ENCODE assay signal across 8 mouse cellular contexts in genomic region chr1:105971490-105972170, GRCm38 (mm10). TPM values are rescaled to one million over a fixed set of nuclear protein-coding genes. Genes with fewer than 3 reads are reported as not detected.
DNase-seq lines count a peak whose midpoint lies in the region; ATAC-seq and TF ChIP-seq lines count a peak whose summit lies in the region.

No protein-coding gene starts in this region.

- intact Hi-C loops in left cerebral cortex, postnatal 14 days (cut with DNase I) = no loop called here

- H3K4me1 ChIP-seq in heart, embryonic 15.5 days (replicated peaks) = peaks cover 19% of the 10 kb centered on the region
- peaks cover 25% of the 10 kb centered on the region for H3K4me1 ChIP-seq in liver, embryonic 13.5 days (replicated peaks)
- no peaks in the 10 kb centered on the region for H3K4me1 ChIP-seq in cerebellum, adult 2 months (ENCODE audit: control insufficient read depth, insufficient read depth, low read length)

- peak; percentile 68 for ATAC-seq in heart, embryonic 15.5 days (replicated peaks; ENCODE audit: insufficient number of reproducible peaks, insufficient read depth, low FRiP score, low read depth)
- peak; percentile 46; the same call in 1 of the 2 replicates for ATAC-seq in liver, embryonic 13.5 days (ENCODE audit: low read depth)

- H3K9me3 ChIP-seq in heart, embryonic 15.5 days (replicated peaks) = no peaks in the 10 kb centered on the region
- no peaks in the 10 kb centered on the region for H3K9me3 ChIP-seq in liver, embryonic 13.5 days (replicated peaks)

- H3K4me3 ChIP-seq in heart, embryonic 15.5 days = peak overlapping the region; percentile 45
- H3K4me3 ChIP-seq in liver, embryonic 13.5 days (replicated peaks) = peak overlapping the region; percentile 21; the same call in 1 of the 2 replicates
- H3K4me3 ChIP-seq in cerebellum, adult 2 months (replicated peaks; ENCODE audit: insufficient read depth, low read depth, low read length) = no peak overlapping the region

- H3K9ac ChIP-seq in heart, embryonic 15.5 days = peak overlapping the region; percentile 39
- no peak overlapping the region for H3K9ac ChIP-seq in liver, embryonic 13.5 days

- no peaks in the 10 kb centered on the region for H3K36me3 ChIP-seq in heart, embryonic 15.5 days
- no peaks in the 10 kb centered on the region for H3K36me3 ChIP-seq in liver, embryonic 13.5 days
- no peaks in the 10 kb centered on the region for H3K36me3 ChIP-seq in splenic B cell, adult 2 months (ENCODE audit: control insufficient read depth, insufficient read depth, low read length, poor library complexity, severe bottlenecking)

- peak; percentile 52 to 59 for DNase-seq in B cell, adult 2 months
- peak; percentile 86 for DNase-seq in MN1 (ENCODE audit: low spot score)
- DNase-seq in liver, embryonic 13.5 days = no peak
- DNase-seq in splenic B cell, adult 2 months (ENCODE audit: low read depth, low spot score) = peak; percentile 67
- no peak for DNase-seq in urinary bladder, postnatal 10 days (ENCODE audit: low spot score)
- DNase-seq in cerebellum, adult 2 months = no peak
- DNase-seq in left cerebral cortex, postnatal 14 days (ENCODE audit: low spot score in 2 of 2) = no peak

- H3K27ac ChIP-seq in heart, embryonic 15.5 days = peak overlapping the region; percentile 78
- H3K27ac ChIP-seq in liver, embryonic 13.5 days = no peak overlapping the region
- H3K27ac ChIP-seq in cerebellum, adult 2 months (ENCODE audit: insufficient read depth, low read length) = no peak overlapping the region

- no peak for TF ChIP-seq POLR2A in cerebellum, adult 2 months (IDR thresholded peaks at IDR 0.05; ENCODE audit: borderline replicate concordance, insufficient read depth, low read length)

- no peaks in the 10 kb centered on the region for H3K27me3 ChIP-seq in heart, embryonic 15.5 days
- no peaks in the 10 kb centered on the region for H3K27me3 ChIP-seq in liver, embryonic 13.5 days
- no peaks in the 10 kb centered on the region for H3K27me3 ChIP-seq in splenic B cell, adult 2 months (ENCODE audit: control insufficient read depth, insufficient read depth, low read length, poor library complexity, severe bottlenecking)
- H3K27me3 ChIP-seq in cerebellum, adult 2 months (ENCODE audit: control insufficient read depth, insufficient read depth, low read length) = no peaks in the 10 kb centered on the region

- WGBS in heart, embryonic 15.5 days = 9% methylated on average over 10 of the region's 10 CpGs
- 25% methylated on average over 10 of the region's 10 CpGs for WGBS in liver, embryonic 13.5 days (ENCODE audit: insufficient replicate concordance)
- WGBS in cerebellum, adult 2 months = 27% methylated on average over 10 of the region's 10 CpGs

- peak overlapping the region; percentile 59 for H3K4me2 ChIP-seq in heart, embryonic 15.5 days
- H3K4me2 ChIP-seq in liver, embryonic 13.5 days = peak overlapping the region; percentile 28

- no peak for TF ChIP-seq CTCF in cerebellum, adult 2 months (IDR thresholded peaks at IDR 0.05; ENCODE audit: borderline replicate concordance, insufficient read depth, low read depth, low read length)

RNA-seq across cellular contexts. Expression of gene Zcchc2, which starts 18.6 kb away (rescaled TPM):
- polyA plus RNA-seq in heart, embryonic 15.5 days (2015; fragmentation: Nextera tagmentation; extraction: Ambion mirVana) = 1.7 and 2.3 TPM in 2 replicates
- polyA plus RNA-seq in liver, embryonic 13.5 days (2015; fragmentation: Nextera tagmentation; extraction: Ambion mirVana) = 1.2 and 1.4 TPM in 2 replicates
- 19.7 and 19.8 TPM in 2 replicates for polyA plus RNA-seq in cerebellum, adult 2 months (2012; rRNA removed)
- total RNA-seq in left cerebral cortex, postnatal 14 days (2021) = 10 to 100 TPM; 23.8 to 24.0 TPM

Comparison
In these comparisons a context has a peak if more than half of its experiments do, and no peak if none do; other contexts are left out.
1. DNase-seq: peak in B cell, adult 2 months (2 of 2), MN1 (single experiment) and splenic B cell, adult 2 months (single experiment); none in liver, embryonic 13.5 days (single experiment), urinary bladder, postnatal 10 days (single experiment), cerebellum, adult 2 months (0 of 2) and left cerebral cortex, postnatal 14 days (0 of 2).